Mouse (Mus musculus) layer of hippocampus, adult 9-11 months (tissue): Measurements from ENCODE around the gene Hilpda.
A peak's percentile ranks its signal among the peaks of the same experiment; 100 is the strongest.

Experiments used
- DNase-seq: peaks from one replicate; pipeline ENCODE4 v3.0.0; 2022

Gene Hilpda

DNA sequence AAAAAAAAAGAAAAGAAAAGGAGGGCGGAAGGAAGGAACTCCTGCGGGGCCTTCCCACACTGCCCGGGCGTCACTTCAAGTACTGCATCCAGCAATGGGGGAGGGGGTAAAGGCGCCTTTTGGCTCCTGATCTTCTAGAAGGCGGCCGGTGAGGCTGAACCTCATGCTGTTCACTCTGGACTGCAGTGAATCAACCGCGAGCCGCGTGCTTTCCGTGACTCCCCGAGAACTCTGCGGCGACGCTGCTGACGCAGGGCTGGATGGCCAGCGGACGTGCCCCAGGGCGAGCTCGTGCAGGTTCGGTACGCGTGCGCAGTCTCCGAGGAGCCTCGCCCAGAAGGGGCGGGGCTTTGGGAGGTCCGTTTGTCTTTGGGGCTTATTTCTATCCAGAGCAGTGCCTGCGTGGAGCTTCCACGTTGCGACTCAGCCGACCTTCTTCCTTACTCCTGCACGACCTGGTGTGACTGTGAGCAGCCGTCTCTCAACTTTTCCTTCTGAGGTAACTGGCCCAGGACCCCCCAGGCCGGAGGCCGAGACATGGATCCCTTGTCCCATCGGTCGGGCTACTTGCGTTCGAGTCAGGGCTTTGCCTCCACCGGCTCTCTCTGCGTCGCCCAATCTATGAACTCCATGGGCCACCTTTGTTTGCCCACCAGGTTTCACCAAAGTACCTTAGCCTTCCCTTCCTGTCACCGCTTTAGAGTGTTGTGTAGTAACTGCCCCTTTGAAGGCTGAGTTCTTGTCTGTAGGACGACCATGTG is at the start of gene Hilpda:
Gene Hilpda, plus strand, starts transcription at position 177 of the 761 bp plus-strand sequence.
- peak; percentile 92 for DNase-seq

DNA sequence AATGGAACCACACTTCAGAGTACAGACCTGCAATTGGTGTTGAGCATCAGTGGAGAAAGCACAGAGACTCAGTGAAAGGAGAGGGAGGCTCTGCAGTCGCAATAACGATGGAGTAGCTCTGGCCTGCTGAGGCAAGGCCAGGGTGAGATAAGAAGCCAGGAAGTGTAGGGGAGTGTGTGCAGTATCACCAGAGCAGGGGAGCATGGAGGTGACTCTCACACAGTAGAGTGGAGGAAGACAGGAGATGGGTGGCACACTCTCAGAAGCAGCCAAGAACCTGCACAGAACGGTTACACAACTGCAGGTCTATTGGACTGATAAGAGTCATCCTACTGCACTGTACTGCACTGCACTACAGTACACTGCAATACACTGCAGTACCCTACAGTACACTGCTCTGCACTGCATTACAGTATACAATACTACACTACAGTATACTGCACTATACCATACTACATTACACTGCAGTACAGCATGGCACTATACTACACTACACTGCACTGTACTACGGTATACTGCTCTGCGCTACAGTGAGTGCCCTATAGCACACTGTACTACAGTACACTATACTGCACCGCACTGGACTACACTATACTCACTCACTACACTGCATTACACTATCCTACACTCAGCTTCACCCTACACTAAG is 42.9 kb upstream of the Hilpda start:
- DNase-seq = no peak

DNA sequence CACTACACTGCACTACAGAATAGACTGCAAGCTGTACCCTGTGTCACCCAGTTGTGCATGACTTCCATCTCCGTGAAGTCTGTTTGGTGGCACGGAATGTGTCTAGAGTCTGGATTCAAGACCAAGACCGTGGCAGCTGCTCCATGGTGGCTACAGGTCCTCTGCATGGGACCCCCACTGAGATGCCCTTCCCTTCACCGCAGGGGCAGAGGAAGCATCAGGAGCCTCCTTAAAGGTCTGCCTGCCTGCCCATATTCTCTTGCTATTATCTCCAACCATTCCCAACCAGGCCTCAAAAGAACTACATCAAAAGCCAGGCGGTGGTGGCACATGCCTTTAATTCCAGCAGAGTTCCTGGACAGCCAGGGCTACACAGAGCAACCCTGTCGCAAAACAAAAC is 41.9 kb upstream of the Hilpda start:
- DNase-seq = no peak

DNA sequence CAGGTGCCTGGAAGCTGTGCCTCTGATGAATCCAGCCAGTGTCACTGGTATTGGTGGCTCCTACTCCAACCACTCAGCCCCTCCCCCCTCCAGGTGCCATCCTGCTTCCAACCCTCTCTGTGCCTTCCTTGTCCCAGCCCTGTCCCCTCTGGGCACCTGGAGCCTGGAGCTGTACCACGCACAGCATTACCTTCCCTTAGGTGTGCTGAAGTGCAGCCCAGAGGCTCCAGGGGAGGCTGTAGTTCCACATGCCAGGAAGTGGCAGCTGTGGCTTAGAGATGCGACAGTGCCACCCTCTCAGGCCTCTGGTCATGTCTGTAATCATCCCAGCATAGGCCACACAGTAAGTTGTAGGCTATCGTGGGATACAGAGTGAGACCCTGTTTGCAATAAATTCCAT is 40.5 kb upstream of the Hilpda start:
- DNase-seq = no peak

DNA sequence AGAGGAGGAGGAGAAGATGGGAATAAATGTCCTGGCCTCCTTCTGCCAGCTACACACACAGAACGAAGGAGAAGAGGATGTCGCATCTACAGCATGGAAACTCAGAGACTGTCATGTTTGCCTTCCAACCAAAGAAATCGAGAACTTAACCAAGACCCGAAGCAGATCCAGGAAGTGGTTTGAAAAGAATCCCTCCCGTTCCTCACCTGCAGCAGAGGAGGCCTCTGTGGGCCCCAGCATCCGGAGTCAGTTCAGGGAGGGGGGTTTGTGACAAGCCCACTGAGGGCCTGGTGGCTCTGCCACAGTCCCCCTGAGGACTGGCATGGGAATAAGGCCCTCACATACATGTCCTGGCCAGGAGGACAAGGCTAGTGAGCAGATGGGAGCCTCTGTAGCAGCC is 40.0 kb upstream of the Hilpda start:
- DNase-seq = no peak

DNA sequence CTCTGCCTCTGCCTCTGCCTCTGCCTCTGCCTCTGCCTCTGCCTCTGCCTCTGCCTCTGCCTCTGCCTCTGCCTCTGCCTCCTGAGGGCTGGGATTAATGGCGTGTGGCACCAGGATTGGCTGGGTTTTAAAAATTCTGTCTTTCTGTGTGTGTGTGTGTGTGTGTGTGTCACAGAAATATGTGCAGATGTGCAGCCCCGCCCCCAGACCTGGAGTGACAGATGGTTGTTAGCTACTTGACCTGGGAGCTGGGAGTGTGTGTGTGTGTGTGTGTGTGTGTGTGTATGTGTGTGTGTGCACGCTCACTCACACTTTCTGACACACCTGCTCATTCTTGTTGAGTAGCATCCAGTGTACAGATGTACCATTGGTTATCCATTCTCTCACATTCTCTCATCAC is 38.6 kb upstream of the Hilpda start:
- no peak for DNase-seq

DNA sequence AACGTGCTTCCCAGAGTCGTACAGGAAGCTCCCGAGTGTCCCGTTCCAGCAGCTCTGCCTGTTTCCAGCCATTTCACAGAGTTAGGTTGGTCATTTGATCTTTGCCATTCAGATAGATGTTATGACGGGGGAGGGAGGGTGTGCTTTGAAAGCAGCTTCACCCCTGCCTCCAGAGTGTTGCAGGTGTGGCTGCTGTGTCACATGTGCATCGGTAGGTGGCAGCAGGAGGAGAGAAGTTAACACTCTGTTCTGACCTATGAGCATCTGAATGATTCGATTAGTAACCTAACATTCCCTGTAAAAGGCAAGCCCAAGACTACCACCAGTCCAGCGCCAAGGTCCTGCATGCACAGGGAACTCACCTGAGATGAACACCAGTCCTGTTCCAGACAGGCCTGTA is 38.0 kb upstream of the Hilpda start:
- DNase-seq = no peak

DNA sequence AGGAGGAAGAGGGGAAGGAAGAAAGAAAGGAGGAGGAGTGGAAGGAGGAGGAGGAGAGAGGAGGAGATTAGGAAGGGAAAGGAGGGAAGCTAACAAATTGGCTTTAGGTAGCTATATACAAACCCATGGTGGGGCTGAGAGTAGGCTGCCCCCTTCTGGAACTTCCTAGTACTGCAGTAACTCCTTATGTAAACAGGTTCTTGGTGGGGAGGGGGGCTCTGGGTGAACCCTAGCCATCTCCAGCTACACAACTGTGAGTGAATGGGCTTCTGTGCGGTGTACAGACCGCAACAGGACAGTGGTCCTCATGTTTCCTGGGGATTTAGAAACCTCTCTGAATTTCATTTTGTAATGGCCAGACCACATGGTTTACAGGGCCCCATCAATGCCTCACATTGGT is 31.5 kb upstream of the Hilpda start:
- DNase-seq = peak; percentile 15

DNA sequence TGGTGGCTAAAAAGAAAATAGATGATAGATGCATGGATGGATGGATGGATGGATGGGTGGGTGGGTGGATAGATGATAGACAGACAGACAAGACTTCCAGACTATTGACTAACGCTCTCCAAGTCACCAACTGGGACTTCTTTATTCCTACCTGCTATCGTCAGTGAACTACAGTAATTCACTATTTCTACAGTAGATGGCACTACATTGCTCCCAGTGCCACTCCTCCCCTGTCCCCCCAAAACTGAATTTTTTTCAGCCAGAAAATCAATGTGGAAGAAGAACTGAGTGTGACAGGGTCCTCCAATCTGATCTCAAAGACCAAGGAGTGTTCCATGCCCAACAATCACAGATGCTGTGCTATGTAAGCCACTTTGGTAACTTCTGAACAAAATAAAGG is 30.6 kb upstream of the Hilpda start:
- no peak for DNase-seq

DNA sequence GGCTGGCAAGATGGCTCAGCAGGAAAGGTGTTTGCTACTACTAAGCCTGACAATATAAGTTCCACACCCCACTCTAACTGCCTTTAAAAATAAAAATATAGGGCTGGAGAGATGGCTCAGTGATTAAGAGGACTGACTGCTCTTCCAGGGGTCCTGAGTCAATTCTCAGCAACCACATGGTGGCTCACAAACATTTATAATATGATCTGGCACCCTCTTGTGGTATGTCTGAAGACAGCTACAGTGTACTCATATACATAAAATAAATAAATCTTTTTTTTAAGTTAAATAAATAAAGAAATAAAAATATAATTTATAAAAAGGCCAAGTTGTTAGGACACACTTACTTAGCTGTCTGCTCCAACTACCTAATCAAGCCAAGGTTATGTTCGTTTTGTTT is 30.0 kb upstream of the Hilpda start:
- DNase-seq = no peak

DNA sequence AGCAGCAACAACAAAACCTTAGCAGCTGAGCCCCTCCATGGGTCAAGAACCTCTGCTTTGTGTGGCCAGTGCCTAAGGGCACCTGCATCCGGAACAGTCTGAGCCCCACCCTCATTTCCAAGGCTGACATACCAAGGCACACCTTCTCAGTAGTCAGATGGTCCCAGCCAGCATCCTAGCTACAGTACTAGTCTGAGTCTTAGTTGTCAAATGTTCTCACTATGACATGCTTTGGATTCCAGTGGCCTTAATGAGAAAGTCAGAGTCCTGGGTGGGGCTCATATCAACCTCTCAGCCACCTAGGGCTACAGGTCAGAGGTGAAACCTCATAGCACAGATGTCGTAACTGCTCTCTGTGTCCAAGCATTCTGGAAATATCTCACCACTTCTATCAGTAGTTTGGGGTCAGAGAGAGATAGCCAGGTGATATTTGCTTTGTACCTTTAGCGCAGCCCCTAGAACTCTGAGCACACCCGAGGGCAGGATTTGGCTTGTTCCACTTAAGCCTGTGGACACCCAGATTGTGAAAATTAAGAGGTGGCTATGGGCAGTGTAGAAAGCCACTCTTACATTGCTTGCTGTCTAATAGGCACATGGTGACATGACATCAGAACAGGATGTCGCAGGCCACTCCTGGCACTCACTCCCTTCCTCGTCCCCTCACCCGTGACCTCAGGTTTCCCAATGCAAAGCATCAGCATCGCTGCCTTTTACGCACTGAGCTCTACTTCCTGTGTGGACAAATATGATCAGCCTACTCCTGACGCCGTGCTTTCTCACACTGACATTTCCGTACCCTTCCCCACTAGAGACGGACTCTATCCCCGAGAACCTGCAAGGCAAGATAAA is 26.8 kb upstream of the Hilpda start:
- no peak for DNase-seq

DNA sequence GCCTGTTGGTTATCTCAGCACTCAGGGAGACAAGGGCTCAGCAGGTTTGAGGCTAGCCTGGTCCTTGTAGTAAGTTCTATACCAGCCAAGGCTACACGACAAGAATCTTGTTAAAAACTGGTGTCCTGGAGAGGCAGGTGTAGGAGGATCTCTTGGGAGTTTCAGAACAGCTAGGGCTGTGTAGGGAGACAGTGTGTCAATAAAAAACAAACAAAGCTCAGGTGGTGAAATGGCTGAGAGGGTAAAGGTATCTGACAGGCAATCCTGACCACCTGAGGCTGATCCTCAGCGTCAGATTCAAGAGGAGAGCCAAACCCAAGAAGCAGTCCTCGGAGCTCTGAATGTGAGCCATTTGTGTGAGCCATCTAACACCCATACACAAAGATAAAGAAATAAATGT is 26.1 kb upstream of the Hilpda start:
- DNase-seq = no peak

DNA sequence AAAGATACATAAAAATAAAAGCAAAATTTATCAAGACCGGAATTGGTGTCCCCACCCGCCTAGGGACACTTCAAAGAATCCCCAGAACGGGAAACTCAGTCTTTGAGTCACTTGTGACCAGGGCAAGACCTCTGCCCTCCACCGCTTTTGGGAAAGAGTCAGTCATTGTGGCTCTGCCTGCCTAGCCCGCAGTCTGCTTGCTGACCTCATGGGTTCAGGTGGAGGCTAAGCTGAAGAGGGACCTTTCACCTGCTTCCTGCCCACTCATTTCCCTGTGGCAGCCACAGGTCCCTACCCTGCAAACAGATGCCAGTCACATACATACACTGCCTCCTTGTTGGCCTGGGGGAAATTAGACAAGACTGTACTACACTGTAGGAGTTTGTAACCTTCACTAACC is 25.7 kb upstream of the Hilpda start:
- no peak for DNase-seq

DNA sequence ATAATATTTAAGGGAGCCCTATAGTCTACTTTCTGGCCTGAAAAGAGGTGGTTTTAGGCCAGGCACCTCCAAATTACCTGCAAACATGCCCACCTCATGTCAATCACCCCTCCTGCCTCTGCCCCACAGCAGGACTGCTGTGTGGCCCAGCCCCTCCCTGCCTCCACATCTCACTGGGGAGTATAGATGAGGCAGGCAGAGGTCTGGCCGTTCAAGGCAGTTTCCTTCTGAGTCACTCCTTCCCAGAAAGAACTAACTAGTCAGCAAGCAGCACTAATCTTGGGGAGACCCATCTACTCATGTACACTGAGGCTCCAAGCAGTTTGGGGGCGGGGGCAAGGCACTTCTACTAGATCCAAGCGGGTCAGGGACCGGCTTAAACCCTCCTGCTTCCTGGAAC is 25.2 kb upstream of the Hilpda start:
- DNase-seq = no peak

DNA sequence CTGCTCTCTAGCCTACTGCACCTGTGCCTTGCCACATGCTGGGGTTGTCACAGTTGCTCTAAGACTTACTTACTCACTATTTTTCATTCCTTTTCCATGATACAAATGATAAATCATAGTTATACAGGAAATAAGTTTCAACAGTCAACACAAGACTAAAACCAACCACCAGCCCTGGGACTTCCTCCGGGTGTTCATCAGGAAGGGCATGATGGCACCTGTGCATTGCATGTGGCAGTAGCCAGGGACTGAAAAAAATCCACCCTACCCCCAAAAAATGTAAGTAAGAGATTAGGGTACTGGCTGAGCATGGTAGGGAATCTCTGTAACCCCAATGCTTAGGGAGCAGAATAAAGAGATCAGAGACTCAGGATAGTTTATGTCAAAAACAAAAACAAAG is 12.9 kb upstream of the Hilpda start:
- DNase-seq = no peak

DNA sequence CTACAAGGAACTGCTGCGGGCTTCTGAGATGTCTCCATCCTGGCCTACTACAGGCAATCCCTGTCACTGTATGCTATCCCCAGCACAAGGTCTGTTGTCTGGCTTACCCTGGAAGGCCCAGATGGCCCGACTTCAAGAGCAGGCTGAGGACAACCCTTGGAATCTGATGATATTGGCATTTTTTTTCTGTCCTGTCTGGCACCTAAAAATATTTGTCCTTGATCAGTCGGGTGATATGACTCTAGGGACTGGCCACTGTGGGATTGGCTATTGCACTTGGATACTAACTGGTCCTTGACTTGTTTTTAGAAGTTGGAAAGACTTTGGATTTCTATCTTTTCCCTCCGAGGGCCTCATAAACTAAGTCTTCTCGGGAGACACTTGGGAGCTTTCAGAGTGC is 10.5 kb upstream of the Hilpda start:
- no peak for DNase-seq

DNA sequence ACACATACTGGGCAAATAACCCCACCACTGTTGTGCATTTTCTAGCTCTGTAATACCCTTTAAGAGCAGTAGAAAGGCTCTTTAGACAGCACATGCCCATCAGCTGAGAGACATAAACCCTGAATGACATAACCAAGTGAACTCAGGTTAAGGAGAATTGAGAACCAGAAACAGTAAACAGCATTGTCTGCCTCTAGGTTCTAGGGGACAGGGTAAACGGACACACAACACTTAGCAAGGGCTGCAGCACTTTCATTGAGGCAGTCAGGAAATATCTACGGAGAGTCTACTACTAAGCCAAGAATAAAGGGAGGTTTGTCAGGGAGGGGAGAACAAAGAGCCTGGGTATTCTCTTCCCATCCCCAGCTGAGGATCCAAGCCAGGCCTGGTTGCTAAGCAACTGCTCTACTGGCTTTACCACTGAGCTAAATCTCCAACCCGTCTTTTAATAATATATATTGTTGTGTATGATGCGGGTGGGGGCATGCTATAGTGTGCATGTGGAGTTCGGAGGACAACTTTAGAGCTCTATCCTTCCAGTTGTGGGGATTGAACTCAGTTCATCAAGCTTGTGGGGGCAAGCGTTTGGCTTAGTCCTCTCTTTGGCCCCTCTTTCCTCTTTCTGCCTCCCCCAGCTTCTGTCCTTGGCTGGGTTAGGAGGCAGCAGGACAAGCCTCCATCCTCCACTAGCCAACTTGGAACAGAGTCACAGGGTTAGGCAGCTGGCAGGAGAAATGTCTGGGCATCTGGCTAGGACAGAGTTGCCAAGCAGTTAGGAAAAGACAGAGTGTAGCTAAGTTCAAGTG is 8.4 kb upstream of the Hilpda start:
- DNase-seq = peak; percentile 69

DNA sequence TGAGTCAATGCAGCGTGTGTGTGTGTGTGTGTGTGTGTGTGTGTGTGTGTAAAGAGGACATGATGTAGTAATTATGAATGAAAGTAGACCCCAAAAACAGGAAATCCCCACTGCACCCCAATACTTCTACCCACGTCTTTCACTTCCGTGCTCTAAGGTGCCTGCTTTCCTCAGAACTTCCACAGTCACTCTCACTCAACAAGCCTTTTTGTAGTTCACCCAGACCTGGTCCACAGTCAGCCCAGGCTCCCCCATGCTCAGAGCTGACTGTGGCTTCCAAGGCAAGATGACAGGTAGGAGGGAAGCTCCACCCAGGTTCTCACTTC is 7.9 kb upstream of the Hilpda start:
- DNase-seq = no peak

DNA sequence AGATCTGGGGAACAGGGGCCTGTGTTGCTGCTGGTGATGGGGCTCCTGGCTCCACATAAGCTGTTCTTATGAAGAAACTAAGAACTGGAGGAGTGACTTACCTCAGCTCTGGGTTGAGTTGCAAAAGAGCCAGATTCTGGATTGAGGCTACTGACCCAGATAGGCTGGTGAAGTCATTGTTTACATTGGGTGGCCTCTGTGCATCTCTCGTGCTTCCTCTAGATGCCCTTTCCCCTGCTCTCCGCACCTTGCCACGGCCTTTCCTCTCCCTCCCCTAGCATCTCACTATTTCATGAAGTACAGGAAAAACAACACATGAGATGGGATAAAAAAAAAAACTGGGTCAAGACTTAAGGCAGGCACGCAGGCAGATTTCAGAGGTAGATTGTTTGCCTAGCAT is 5.4 kb upstream of the Hilpda start:
- no peak for DNase-seq

DNA sequence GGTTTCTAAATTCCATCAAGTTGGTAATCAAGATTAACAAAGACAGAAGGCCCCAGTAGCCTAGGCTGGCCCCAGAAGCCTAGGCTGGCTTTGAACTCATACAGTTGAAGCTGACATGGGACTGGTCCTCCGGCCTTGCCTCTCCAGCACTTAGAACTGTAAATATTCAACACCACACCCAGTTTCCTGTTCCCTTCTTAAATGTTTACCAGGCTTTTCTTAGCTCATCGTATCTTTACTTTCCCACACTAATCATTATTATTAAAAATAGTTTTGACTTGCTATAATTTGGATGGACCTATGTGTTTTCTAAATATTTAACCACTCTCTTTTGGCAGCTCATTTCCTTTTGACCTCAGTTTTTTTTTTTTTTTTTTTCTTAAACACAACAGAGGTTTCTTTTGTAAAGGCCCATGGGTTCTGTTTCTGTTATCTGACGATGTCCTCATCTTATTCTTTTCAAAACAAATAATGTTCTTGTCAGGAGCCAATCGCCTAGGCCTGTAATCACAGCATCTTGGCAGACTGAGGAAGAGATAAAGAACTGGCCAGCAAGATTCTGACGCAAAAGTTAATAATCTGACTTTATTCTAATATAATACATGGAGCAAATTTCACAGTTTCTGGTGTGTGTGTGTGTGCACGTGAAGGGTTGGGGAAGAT is 3.2 kb upstream of the Hilpda start:
- DNase-seq = no peak

DNA sequence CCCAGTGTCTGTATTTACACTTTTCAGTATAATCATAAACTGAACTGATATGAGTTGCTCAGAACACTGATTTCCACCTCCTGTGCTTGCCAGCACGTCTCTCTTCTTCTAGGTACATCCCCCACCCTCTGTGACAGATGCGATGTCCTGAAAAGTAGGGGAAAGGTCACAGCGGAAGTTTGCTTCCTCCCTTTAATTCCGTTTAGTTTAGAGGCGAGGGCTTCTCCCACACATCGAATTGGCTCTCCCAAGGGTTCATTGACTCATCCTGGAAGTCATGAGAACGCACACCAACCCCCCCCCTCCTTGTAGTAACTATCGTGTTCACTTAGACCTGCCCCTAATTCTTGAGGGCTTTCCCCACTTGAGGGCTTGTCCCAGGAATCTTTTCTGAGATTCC is 1.3 kb upstream of the Hilpda start:
- DNase-seq = no peak

DNA sequence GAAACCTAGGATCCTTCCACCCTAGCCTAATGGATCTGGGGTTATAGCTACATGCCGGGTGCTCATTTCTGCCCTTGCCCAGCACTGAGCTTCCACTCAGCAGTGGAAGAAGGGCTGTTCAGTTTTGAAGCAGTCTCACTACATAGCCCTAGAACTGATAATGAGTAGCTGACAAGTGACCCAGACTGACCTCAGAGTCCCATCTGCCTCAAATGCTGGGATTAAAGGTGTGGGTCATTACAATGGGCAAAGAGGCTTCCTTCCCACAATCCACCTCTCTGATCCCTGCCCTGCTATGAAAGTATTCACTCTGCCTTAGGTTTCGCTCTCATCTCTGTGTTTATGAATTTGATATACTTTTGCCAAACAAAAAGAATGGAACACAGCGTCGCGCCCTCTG is 4.5 kb downstream of the Hilpda start:
- DNase-seq = no peak
